Mouse (Mus musculus): ENCODE results near the gene Ccdc122.

- no peak for TF ChIP-seq CTCF (IDR thresholded peaks at IDR 0.05; ENCODE audit: control insufficient read depth, insufficient read depth, insufficient read length)
- TF ChIP-seq FOSL1 (IDR thresholded peaks at IDR 0.05; ENCODE audit: insufficient read depth, low read length, poor library complexity, severe bottlenecking), result no peak
- no peak for TF ChIP-seq MAX (IDR thresholded peaks at IDR 0.05)
- no peak for TF ChIP-seq MYOG (IDR thresholded peaks at IDR 0.05; ENCODE audit: control insufficient read depth, extremely low read depth, insufficient read length)
- no peak for TF ChIP-seq USF1 (IDR thresholded peaks at IDR 0.05; ENCODE audit: low read depth)
- no peak for TF ChIP-seq MYOD1 (IDR thresholded peaks at IDR 0.05; ENCODE audit: control insufficient read depth, insufficient read length, low read depth)
- no peak for TF ChIP-seq CEBPB (IDR thresholded peaks at IDR 0.05; ENCODE audit: low read depth)
These were observed 94.0 kb downstream of the Ccdc122 start for GRCm38 (mm10) chr14:77130612-77131011.

All from C2C12 (cell line).